Mouse (Mus musculus): ENCODE data around the gene Mrrf.

GRCm38 (mm10) chr2:36093914-36094475, 42.2 kb upstream of the Mrrf start:
- TF ChIP-seq POLR2A (IDR thresholded peaks at IDR 0.05; ENCODE audit: borderline replicate concordance, extremely low read depth, insufficient read depth, insufficient read length, poor library complexity, severe bottlenecking): no peak
- no peak for TF ChIP-seq CTCF (IDR thresholded peaks at IDR 0.05; ENCODE audit: borderline replicate concordance, extremely low read depth, insufficient read depth, insufficient read length)
